Mouse (Mus musculus): ENCODE measurements around the gene Olfr1555-ps1.
"Not testable (repeated sequence)": the region's sequence is repeated elsewhere in the genome, so short reads cannot be mapped to it uniquely, and the experiment has no call there.

GRCm38 (mm10) chr19:12175431-12175830 is 5.5 kb upstream of the Olfr1555-ps1 start:
- not testable (repeated sequence) for TF ChIP-seq SRF (IDR thresholded peaks at IDR 0.05; ENCODE audit: control insufficient read depth, insufficient read length, low read depth); POLR2A (IDR thresholded peaks at IDR 0.05; ENCODE audit: insufficient read length, low read depth)
